In the genomic region with DNA sequence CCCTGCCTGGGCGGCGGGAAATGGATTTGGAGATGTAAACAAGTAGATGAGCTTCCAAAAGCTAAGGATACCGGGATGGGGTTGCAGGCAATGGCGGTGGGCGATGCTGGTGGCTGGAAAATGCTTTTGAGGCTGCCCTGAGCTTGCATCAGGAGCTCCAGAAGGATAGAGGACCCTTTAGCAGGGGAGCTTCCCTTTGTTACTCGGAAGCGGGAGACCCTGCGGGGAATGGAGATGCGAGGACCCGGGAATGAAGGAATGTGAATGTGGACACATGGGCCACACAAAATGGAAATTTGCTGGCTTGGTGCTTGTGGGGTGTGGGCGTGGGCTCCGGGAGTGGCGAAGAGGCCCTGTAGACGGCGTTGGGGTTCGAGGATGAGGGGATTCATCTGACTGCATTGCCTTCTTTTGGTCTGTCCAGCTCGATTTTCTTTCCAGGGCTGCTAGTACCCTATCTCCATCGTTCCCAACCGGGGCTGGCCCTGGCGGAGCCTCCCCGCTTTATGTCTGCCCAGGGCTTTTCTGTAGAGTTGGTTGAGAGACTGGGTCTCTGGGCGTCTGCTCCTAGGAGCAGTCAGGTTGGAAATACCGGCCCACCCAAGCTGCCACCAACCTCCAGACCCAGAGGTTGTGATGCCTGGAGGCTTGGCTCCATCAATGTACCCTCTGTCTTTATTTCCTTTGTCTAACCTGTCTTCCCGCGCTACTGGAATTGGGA, we compare ENCODE assay signal across 9 mouse cellular contexts. TPM values are rescaled to one million over a fixed set of nuclear protein-coding genes. Genes with fewer than 3 reads are reported as not detected.
DNase-seq lines count a peak whose midpoint lies in the region; ATAC-seq and TF ChIP-seq lines count a peak whose summit lies in the region.
"Had no signal": no experiment of that assay in that cellular context is flagged by ENCODE, and none has a peak within 500 bp of the region (broad histone marks: within the 10 kb centered on the region; RNA-seq: fewer than 3 reads in every experiment).

No protein-coding gene starts in this region.

- peaks cover 3% of the 10 kb centered on the region for H3K36me3 ChIP-seq in heart, adult 2 months (ENCODE audit: control insufficient read depth, insufficient read depth, low read length)
- no peaks in the 10 kb centered on the region for H3K36me3 ChIP-seq in thymus, adult 2 months (ENCODE audit: control insufficient read depth, insufficient read depth, low read length)
- H3K36me3 ChIP-seq in liver, embryonic 13.5 days, result no peaks in the 10 kb centered on the region

- H3K79me2 ChIP-seq in heart, adult 2 months (replicated peaks; ENCODE audit: control insufficient read depth, insufficient read depth, low read length), result no peaks in the 10 kb centered on the region; the same call in 1 of the 2 replicates

- TF ChIP-seq POLR2A in heart, adult 2 months (IDR thresholded peaks at IDR 0.05; ENCODE audit: insufficient read depth, low read depth, low read length), result no peak
- TF ChIP-seq POLR2A in thymus, adult 2 months (IDR thresholded peaks at IDR 0.05; ENCODE audit: control insufficient read depth, extremely low read depth, insufficient read depth, low read length, poor library complexity), result no peak

- H3K9me3 ChIP-seq in liver, embryonic 13.5 days (replicated peaks), result no peaks in the 10 kb centered on the region

- WGBS in heart, adult 2 months, result 25% methylated on average over 25 of the region's 25 CpGs
- 51% methylated on average over 25 of the region's 25 CpGs for WGBS in thymus, adult 2 months
- 16% methylated on average over 25 of the region's 25 CpGs for WGBS in liver, embryonic 13.5 days (ENCODE audit: insufficient replicate concordance)

- TF ChIP-seq EP300 in heart, adult 2 months (IDR thresholded peaks at IDR 0.05; ENCODE audit: insufficient read depth, low read depth, low read length), result no peak

- peak overlapping the region; percentile 59 for H3K4me3 ChIP-seq in heart, adult 2 months
- H3K4me3 ChIP-seq in thymus, adult 2 months (ENCODE audit: control insufficient read depth, insufficient read depth, low read length), result 0 out of 2 replicates have a peak overlapping the region, but pooled peaks have one; percentile 13
- H3K4me3 ChIP-seq in liver, embryonic 13.5 days (replicated peaks), result peak overlapping the region; percentile 38

- no peak for TF ChIP-seq CTCF in heart, adult 2 months (IDR thresholded peaks at IDR 0.05)
- no peak for TF ChIP-seq CTCF in thymus, adult 2 months (IDR thresholded peaks at IDR 0.05; ENCODE audit: borderline replicate concordance, control insufficient read depth, extremely low read depth, insufficient read depth, low read length, poor library complexity)

- DNase-seq in heart, adult 2 months, result no peak
- no peak for DNase-seq in heart, adult 8-10 months (ENCODE audit: low spot score)
- no peak for DNase-seq in thymus, adult 2 months
- DNase-seq in thymus, postnatal 0 days (ENCODE audit: low spot score), result no peak
- DNase-seq in liver, embryonic 13.5 days, result no peak
- no peak for DNase-seq in frontal cortex, postnatal 10 days (ENCODE audit: low spot score in 2 of 2)
- DNase-seq in B cell, adult 2 months, result no peak

- intact Hi-C loops in heart, adult 2 months (cut with DNase I), result no loop called here

- H3K4me2 ChIP-seq in liver, embryonic 13.5 days, result peak overlapping the region; percentile 57

- H3K4me1 ChIP-seq in heart, adult 2 months (ENCODE audit: control insufficient read depth, insufficient read depth, low read length), result peaks cover 25% of the 10 kb centered on the region
- peaks cover 8% of the 10 kb centered on the region for H3K4me1 ChIP-seq in thymus, adult 2 months (replicated peaks; ENCODE audit: control insufficient read depth, insufficient read depth, low read length)
- no peaks in the 10 kb centered on the region for H3K4me1 ChIP-seq in liver, embryonic 13.5 days (replicated peaks)

- H3K9ac ChIP-seq in heart, adult 2 months (ENCODE audit: low read depth, low read length), result peak overlapping the region; percentile 78
- H3K9ac ChIP-seq in liver, embryonic 13.5 days, result no peak overlapping the region

- H3K27me3 ChIP-seq in heart, adult 2 months (ENCODE audit: control insufficient read depth, insufficient read depth, low read length), result no peaks in the 10 kb centered on the region
- peaks cover 4% of the 10 kb centered on the region; the same call in 1 of the 2 replicates for H3K27me3 ChIP-seq in thymus, adult 2 months (ENCODE audit: control insufficient read depth, insufficient read depth, low read length)
- peaks cover 50% of the 10 kb centered on the region for H3K27me3 ChIP-seq in liver, embryonic 13.5 days

- peak overlapping the region; percentile 53 for H3K27ac ChIP-seq in heart, adult 2 months
- H3K27ac ChIP-seq in thymus, adult 2 months (ENCODE audit: control insufficient read depth, insufficient read depth, low read length), result no peak overlapping the region
- H3K27ac ChIP-seq in liver, embryonic 13.5 days, result no peak overlapping the region

- no peak for ATAC-seq in liver, embryonic 13.5 days (ENCODE audit: low read depth)
- no peak for ATAC-seq in granulocyte monocyte progenitor cell, adult 5-6 weeks (replicated peaks; ENCODE audit: poor library complexity, severe bottlenecking)

RNA-seq across cellular contexts. Expression of gene Fxyd6, which starts 0.8 kb away (rescaled TPM):
- total RNA-seq in heart, adult 2 months (2021), result 10 to 100 TPM; 13.8 to 14.2 TPM
- polyA plus RNA-seq in heart, adult 2 months (2012; rRNA removed), result 40.8 and 51.2 TPM in 2 replicates
- total RNA-seq in heart, adult 8-10 months (2022), result 10 to 100 TPM; 14.4 to 22.4 (median 18.8) TPM
- polyA plus RNA-seq in thymus, adult 2 months (2012; rRNA removed), result 5.4 and 8.9 TPM in 2 replicates
- 3.6 and 4.3 TPM in 2 replicates for polyA plus RNA-seq in thymus, postnatal 0 days (2015; fragmentation: Nextera tagmentation; extraction: Ambion mirVana)
- polyA plus RNA-seq in liver, embryonic 13.5 days (2015; fragmentation: Nextera tagmentation; extraction: Ambion mirVana), result 2.6 and 2.7 TPM in 2 replicates
- total RNA-seq in granulocyte monocyte progenitor cell, adult 5-6 weeks (2014; fragmentation: Nextera tagmentation), result not detected in 2 replicates
- total RNA-seq in granulocyte monocyte progenitor cell, adult 5-6 weeks (2017), result not detected in 2 replicates

RNA-seq across cellular contexts. Expression of gene Fxyd2, which starts 28.7 kb away (rescaled TPM):
- total RNA-seq in heart, adult 2 months (2021), result 1 to 10 TPM; 2.8 to 3.3 TPM
- 4.2 and 9.7 TPM in 2 replicates for polyA plus RNA-seq in heart, adult 2 months (2012; rRNA removed)
- 1 to 10 TPM; 1.7 to 5.8 (median 3.9) TPM for total RNA-seq in heart, adult 8-10 months (2022)
- polyA plus RNA-seq in thymus, adult 2 months (2012; rRNA removed), result 220 and 236 TPM in 2 replicates
- 103 and 108 TPM in 2 replicates for polyA plus RNA-seq in thymus, postnatal 0 days (2015; fragmentation: Nextera tagmentation; extraction: Ambion mirVana)
- polyA plus RNA-seq in liver, embryonic 13.5 days (2015; fragmentation: Nextera tagmentation; extraction: Ambion mirVana), result 0.61 and 0.65 TPM in 2 replicates
- total RNA-seq in granulocyte monocyte progenitor cell, adult 5-6 weeks (2014; fragmentation: Nextera tagmentation), result not detected in 2 replicates
- total RNA-seq in granulocyte monocyte progenitor cell, adult 5-6 weeks (2017), result 1.6 and 2.5 TPM in 2 replicates
- total RNA-seq: liver, adult 2 months had no signal

RNA-seq across cellular contexts. Expression of gene Tmprss13, which starts 51.9 kb away (rescaled TPM):
- total RNA-seq in heart, adult 2 months (2021), result 1 to 10 TPM; 5.4 to 6.9 TPM
- polyA plus RNA-seq in heart, adult 2 months (2012; rRNA removed), result 0.94 and 6.9 TPM in 2 replicates
- total RNA-seq in heart, adult 8-10 months (2022), result 1 to 10 TPM; 5.9 to 9.3 (median 7.7) TPM
- polyA plus RNA-seq in thymus, adult 2 months (2012; rRNA removed), result 0.62 and 1.2 TPM in 2 replicates
- polyA plus RNA-seq in thymus, postnatal 0 days (2015; fragmentation: Nextera tagmentation; extraction: Ambion mirVana), result 0.18 and 0.33 TPM in 2 replicates
- not detected in 2 replicates for polyA plus RNA-seq in liver, embryonic 13.5 days (2015; fragmentation: Nextera tagmentation; extraction: Ambion mirVana)
- not detected in 2 replicates for total RNA-seq in granulocyte monocyte progenitor cell, adult 5-6 weeks (2014; fragmentation: Nextera tagmentation)
- total RNA-seq in granulocyte monocyte progenitor cell, adult 5-6 weeks (2017), result not detected in 2 replicates
- total RNA-seq: liver, adult 2 months had no signal
- polyA plus RNA-seq: liver, adult 2 months had no signal

RNA-seq across cellular contexts. Expression of gene Dscaml1, which starts 55.7 kb away (rescaled TPM):
- total RNA-seq in heart, adult 2 months (2021), result not detected
- 0.03 and 0.14 TPM in 2 replicates for polyA plus RNA-seq in heart, adult 2 months (2012; rRNA removed)
- not detected for total RNA-seq in heart, adult 8-10 months (2022)
- 11.3 and 12.4 TPM in 2 replicates for polyA plus RNA-seq in thymus, adult 2 months (2012; rRNA removed)
- 1.8 and 2.1 TPM in 2 replicates for polyA plus RNA-seq in thymus, postnatal 0 days (2015; fragmentation: Nextera tagmentation; extraction: Ambion mirVana)
- 0.02 TPM in 1 of 2 replicates, not detected in the other for polyA plus RNA-seq in liver, embryonic 13.5 days (2015; fragmentation: Nextera tagmentation; extraction: Ambion mirVana)
- not detected in 2 replicates for total RNA-seq in granulocyte monocyte progenitor cell, adult 5-6 weeks (2014; fragmentation: Nextera tagmentation)
- total RNA-seq in granulocyte monocyte progenitor cell, adult 5-6 weeks (2017), result not detected in 2 replicates
